Mouse (Mus musculus) hindbrain, postnatal 0 days (tissue): ENCODE measurements around the gene Brca1. TPM values are rescaled to one million over a fixed set of nuclear protein-coding genes. Genes with fewer than 3 reads are reported as not detected.
A peak's percentile ranks its signal among the peaks of the same experiment; 100 is the strongest.
"Not testable (repeated sequence)": the region's sequence is repeated elsewhere in the genome, so short reads cannot be mapped to it uniquely, and the experiment has no call there.

Source experiments
- ATAC-seq: fragments of 200-750 bp; cut with Nextera tagmentation; 2 replicates; pipeline ENCODE4 v1.8.0; 2017; ENCODE audit warnings: mild to moderate bottlenecking, moderate TSS enrichment, moderate library complexity
- DNase-seq: peaks from one replicate; pipeline ENCODE4 v3.0.0-alpha.2; 2015; ENCODE audit warnings: low spot score
- H3K27ac ChIP-seq: fragments of 300-500 bp; sonication (generic); 2 replicates; pipeline ENCODE4 v1.5.1; 2014; ENCODE audit warnings: mild to moderate bottlenecking
- H3K27me3 ChIP-seq: fragments of 300-500 bp; sonication (generic); 2 replicates; pipeline ENCODE4 v1.6.1; 2014; ENCODE audit warnings: low read length, mixed read lengths; ENCODE audit not compliant: insufficient read depth
- H3K36me3 ChIP-seq: fragments of 300-500 bp; sonication (generic); 2 replicates; pipeline ENCODE4 v1.6.1; 2014; ENCODE audit warnings: low read length, mixed read lengths; ENCODE audit not compliant: insufficient read depth
- H3K4me1 ChIP-seq: fragments of 300-500 bp; sonication (generic); 2 replicates; pipeline ENCODE4 v1.6.1; 2014; ENCODE audit warnings: antibody characterized with exemption, low read length, mixed read lengths; ENCODE audit not compliant: insufficient read depth
- H3K4me2 ChIP-seq: fragments of 300-500 bp; sonication (generic); 2 replicates; pipeline ENCODE4 v1.6.1; 2014; ENCODE audit warnings: low read depth, mild to moderate bottlenecking, low read length, moderate library complexity, mixed read lengths
- H3K4me3 ChIP-seq: fragments of 300-500 bp; sonication (generic); 2 replicates; pipeline ENCODE4 v1.5.1; 2014; ENCODE audit warnings: low read length
- H3K9ac ChIP-seq: fragments of 300-500 bp; sonication (generic); replicated peaks from 2 replicates; pipeline ENCODE4 v1.6.1; 2014; ENCODE audit warnings: mild to moderate bottlenecking, low read length, moderate library complexity, mixed read lengths
- H3K9me3 ChIP-seq: fragments of 300-500 bp; sonication (generic); 2 replicates; pipeline ENCODE4 v1.6.1; 2016; ENCODE audit warnings: low read length, mixed read lengths
- CTCF ChIP-seq: IDR thresholded peaks from 2 replicates; pipeline ENCODE4 v1.5.1; 2016; ENCODE audit warnings: antibody characterized with exemption, control low read depth, low read depth
- WGBS: fragments of 180-500 bp; shearing (Covaris S2); extraction: QIAGEN DNeasy Blood & Tissue Kit; methylation state at CpG from one replicate; pipeline ENCODE4 v1.1.7; 2014; 5-methylcytosine and 5-hydroxymethylcytosine counted together
- polyA plus RNA-seq: library from polyadenylated mRNA; unstranded; fragments of >200 nt; fragmentation: Nextera tagmentation; extraction: Ambion mirVana; gene quantifications from 2 replicates; pipeline ENCODE4 v1.2.1, GENCODE M21; 2015
- total RNA-seq: library from RNA; depleted of rRNA; stranded (reverse); fragments of >200 nt; gene quantifications from 2 replicates; pipeline ENCODE4 v1.2.3, GENCODE M21; 2014

Gene Brca1
- total and polyA plus RNA-seq, 2 experiments from 2014 or later = 2.4 to 8.5 TPM

GRCm38 (mm10) chr11:101479171-101479635, 72.6 kb downstream of the Brca1 start:
- Histone ChIP-seq H3K9ac (peak overlapping the region; percentile 30; the same call in 1 of the 2 replicates), H3K9me3 (no peaks in the 10 kb centered on the region)

GRCm38 (mm10) chr11:101477552-101478211, 74.1 kb downstream of the Brca1 start:
- 13% methylated on average over 10 of the region's 10 CpGs for WGBS
- Histone ChIP-seq H3K36me3 (no peaks in the 10 kb centered on the region), H3K4me1 (peaks cover 12% of the 10 kb centered on the region), H3K4me2 (peak overlapping the region; percentile 18; the same call in 1 of the 2 replicates), H3K9me3 (no peaks in the 10 kb centered on the region), H3K27ac (peak overlapping the region; percentile 86), H3K4me3 (no peak overlapping the region), H3K9ac (no peak overlapping the region), H3K27me3 (no peaks in the 10 kb centered on the region)
- TF ChIP-seq CTCF = peak; percentile 1; the same call in 1 of the 2 replicates
- peak; percentile 84 for DNase-seq
- peak; percentile 82 for ATAC-seq

More at GRCm38 (mm10) chr11:101479171-101479635, 72.6 kb downstream of the Brca1 start:
- H3K27me3 ChIP-seq = no peaks in the 10 kb centered on the region
- peak overlapping the region; percentile 46 for H3K4me2 ChIP-seq
- no peak for TF ChIP-seq CTCF
- peak overlapping the region; percentile 86 for H3K27ac ChIP-seq
- H3K4me1 ChIP-seq = peaks cover 12% of the 10 kb centered on the region
- WGBS = 6% methylated on average over 18 of the region's 18 CpGs
- peak overlapping the region; percentile 7; the same call in 1 of the 2 replicates for H3K4me3 ChIP-seq
- peak; percentile 38 for ATAC-seq
- H3K36me3 ChIP-seq = no peaks in the 10 kb centered on the region
- DNase-seq = peak; percentile 66

- ATAC-seq = peak; percentile 88
- H3K27ac ChIP-seq = peak overlapping the region; percentile 86
- WGBS = 8% methylated on average over 4 of the region's 4 CpGs
- no peaks in the 10 kb centered on the region for H3K27me3 ChIP-seq
- DNase-seq = peak; percentile 87
- no peaks in the 10 kb centered on the region for H3K9me3 ChIP-seq
- no peak for TF ChIP-seq CTCF
- H3K4me3 ChIP-seq = no peak overlapping the region
- no peak overlapping the region for H3K9ac ChIP-seq
- no peaks in the 10 kb centered on the region for H3K36me3 ChIP-seq
- H3K4me1 ChIP-seq = peaks cover 12% of the 10 kb centered on the region
- H3K4me2 ChIP-seq = peak overlapping the region; percentile 18; the same call in 1 of the 2 replicates
Observed at GRCm38 (mm10) chr11:101477194-101477551, 74.6 kb downstream of the Brca1 start.

GRCm38 (mm10) chr11:101476361-101476760, 75.4 kb downstream of the Brca1 start:
- H3K9me3 ChIP-seq, H3K9ac ChIP-seq, DNase-seq, H3K27ac ChIP-seq, H3K4me2 ChIP-seq, H3K36me3 ChIP-seq, H3K4me3 ChIP-seq, ATAC-seq, H3K27me3 ChIP-seq: not testable (repeated sequence)
- peaks cover 12% of the 10 kb centered on the region for H3K4me1 ChIP-seq
- WGBS = 82% methylated on average over 4 of the region's 4 CpGs

GRCm38 (mm10) chr11:101474298-101474697, 77.5 kb downstream of the Brca1 start:
- no peak for DNase-seq
- WGBS = 37% methylated on average over 5 of the region's 5 CpGs
- Histone ChIP-seq H3K4me3 (no peak overlapping the region), H3K4me2 (no peak overlapping the region), H3K9me3 (no peaks in the 10 kb centered on the region), H3K9ac (no peak overlapping the region), H3K27me3 (no peaks in the 10 kb centered on the region), H3K27ac (no peak overlapping the region), H3K4me1 (peaks cover 11% of the 10 kb centered on the region), H3K36me3 (no peaks in the 10 kb centered on the region)
- ATAC-seq = no peak
- TF ChIP-seq CTCF = no peak

GRCm38 (mm10) chr11:101473686-101474085, 78.1 kb downstream of the Brca1 start:
- H3K36me3 ChIP-seq, H3K27ac ChIP-seq, H3K9ac ChIP-seq, H3K9me3 ChIP-seq, DNase-seq, H3K27me3 ChIP-seq, H3K4me3 ChIP-seq, H3K4me2 ChIP-seq, ATAC-seq, H3K4me1 ChIP-seq: not testable (repeated sequence)
- WGBS = 96% methylated on average over 1 of the region's 1 CpGs

GRCm38 (mm10) chr11:101472336-101472735, 79.4 kb downstream of the Brca1 start:
- peak; percentile 22; the same call in 1 of the 2 replicates for ATAC-seq
- peak overlapping the region; percentile 55; the same call in 1 of the 2 replicates for H3K27ac ChIP-seq
- peaks cover 7% of the 10 kb centered on the region for H3K4me1 ChIP-seq

More at GRCm38 (mm10) chr11:101472336-101472735, 79.4 kb downstream of the Brca1 start:
- peak; percentile 58 for DNase-seq
- TF ChIP-seq CTCF = no peak
- H3K27me3 ChIP-seq = no peaks in the 10 kb centered on the region
- 43% methylated on average over 7 of the region's 7 CpGs for WGBS
- H3K4me2 ChIP-seq = no peak overlapping the region
- H3K36me3 ChIP-seq = no peaks in the 10 kb centered on the region
- no peaks in the 10 kb centered on the region for H3K9me3 ChIP-seq
- H3K9ac ChIP-seq = no peak overlapping the region
- H3K4me3 ChIP-seq = no peak overlapping the region
